Mouse (Mus musculus) small intestine, adult 2 months (tissue): Measurements from ENCODE around the gene Fat3. TPM values are rescaled to one million over a fixed set of nuclear protein-coding genes. Genes with fewer than 3 reads are reported as not detected.

Source experiments
- H3K27ac ChIP-seq: fragments of 200-500 bp; 2 replicates; pipeline ENCODE4 v1.5.1; 2012; ENCODE audit warnings: low read depth, low read length, control low read depth, inconsistent platforms; ENCODE audit not compliant: insufficient read depth
- H3K27me3 ChIP-seq: fragments of 200-500 bp; 2 replicates; pipeline ENCODE4 v1.6.1; 2012; ENCODE audit warnings: mild to moderate bottlenecking, moderate library complexity, low read length, inconsistent platforms; ENCODE audit not compliant: control insufficient read depth, insufficient read depth
- H3K36me3 ChIP-seq: fragments of 200-500 bp; 2 replicates; pipeline ENCODE4 v1.6.1; 2012; ENCODE audit warnings: mild to moderate bottlenecking, low read length, control low read depth, inconsistent platforms; ENCODE audit not compliant: control insufficient read depth, insufficient read depth
- H3K4me1 ChIP-seq: fragments of 200-500 bp; 2 replicates; pipeline ENCODE4 v1.6.1; 2012; ENCODE audit warnings: low read length, inconsistent platforms, mixed read lengths; ENCODE audit not compliant: control insufficient read depth, insufficient read depth, insufficient read length
- H3K4me3 ChIP-seq: fragments of 200-500 bp; 2 replicates; pipeline ENCODE4 v1.5.1; 2012; ENCODE audit warnings: low read depth, mild to moderate bottlenecking, control low read depth, inconsistent platforms, low read length, moderate library complexity
- CTCF ChIP-seq: fragments of 200-500 bp; IDR thresholded peaks from 2 replicates; pipeline ENCODE4 v1.5.1; 2012; ENCODE audit warnings: low read depth, mild to moderate bottlenecking, control low read depth, inconsistent platforms, low read length, moderate library complexity, mixed read lengths; ENCODE audit not compliant: insufficient replicate concordance, insufficient read length; ENCODE audit errors: extremely low read depth
- POLR2A ChIP-seq: fragments of 200-500 bp; IDR thresholded peaks from 2 replicates; pipeline ENCODE4 v1.6.1; 2012; ENCODE audit warnings: low read depth, mild to moderate bottlenecking, control low read depth, inconsistent platforms, low read length, moderate library complexity
- WGBS: fragments of 180-500 bp; shearing (Covaris S2); methylation state at CpG from one replicate; pipeline ENCODE4 v1.1.7; 2018; 5-methylcytosine and 5-hydroxymethylcytosine counted together
- polyA plus RNA-seq: library from polyadenylated mRNA; depleted of rRNA; stranded (reverse); fragments of >200 nt; gene quantifications from 2 replicates; pipeline ENCODE4 v1.2.3, GENCODE M21; 2012

Fat3 gene
- polyA plus RNA-seq, 1 experiment: 0.20 TPM

GRCm38 (mm10) chr9:16014115-16014514 lies 487.0 kb downstream of the Fat3 start:
- no peak for TF ChIP-seq POLR2A
- TF ChIP-seq CTCF: no peak
- Histone ChIP-seq H3K36me3 (no peaks in the 10 kb centered on the region), H3K27me3 (no peaks in the 10 kb centered on the region), H3K27ac (no peak overlapping the region), H3K4me1 (no peaks in the 10 kb centered on the region), H3K4me3 (no peak overlapping the region)
- WGBS: 68% methylated on average over 2 of the region's 2 CpGs

GRCm38 (mm10) chr9:16011382-16011781 lies 489.7 kb downstream of the Fat3 start:
- WGBS: 91% methylated on average over 3 of the region's 3 CpGs
- no peak for TF ChIP-seq POLR2A
- TF ChIP-seq CTCF: no peak
- H3K4me1 ChIP-seq: no peaks in the 10 kb centered on the region
- H3K27ac ChIP-seq: no peak overlapping the region
- H3K4me3 ChIP-seq: no peak overlapping the region
- no peaks in the 10 kb centered on the region for H3K27me3 ChIP-seq
- H3K36me3 ChIP-seq: no peaks in the 10 kb centered on the region

- no peaks in the 10 kb centered on the region for H3K36me3 ChIP-seq
- TF ChIP-seq CTCF (no peak), POLR2A (no peak)
- no peak overlapping the region for H3K27ac ChIP-seq
- H3K27me3 ChIP-seq: no peaks in the 10 kb centered on the region
- no peak overlapping the region for H3K4me3 ChIP-seq
- H3K4me1 ChIP-seq: no peaks in the 10 kb centered on the region
- WGBS: 83% methylated on average over 5 of the region's 5 CpGs
Observed at GRCm38 (mm10) chr9:16007516-16007915, 493.6 kb downstream of the Fat3 start.

GRCm38 (mm10) chr9:16002991-16003390 lies 498.1 kb downstream of the Fat3 start:
- no peak overlapping the region for H3K27ac ChIP-seq
- no peaks in the 10 kb centered on the region for H3K4me1 ChIP-seq
- H3K4me3 ChIP-seq: no peak overlapping the region
- no peaks in the 10 kb centered on the region for H3K36me3 ChIP-seq
- H3K27me3 ChIP-seq: no peaks in the 10 kb centered on the region
- TF ChIP-seq CTCF: no peak
- TF ChIP-seq POLR2A: no peak
- 78% methylated on average over 1 of the region's 1 CpGs for WGBS

GRCm38 (mm10) chr9:15994762-15995161 lies 506.3 kb downstream of the Fat3 start:
- TF ChIP-seq CTCF: no peak
- no peak for TF ChIP-seq POLR2A

GRCm38 (mm10) chr9:15994177-15994576 lies 506.9 kb downstream of the Fat3 start:
- Histone ChIP-seq H3K27me3 (no peaks in the 10 kb centered on the region), H3K4me1 (no peaks in the 10 kb centered on the region), H3K4me3 (no peak overlapping the region), H3K27ac (no peak overlapping the region), H3K36me3 (no peaks in the 10 kb centered on the region)
- WGBS: 83% methylated on average over 4 of the region's 4 CpGs
- no peak for TF ChIP-seq CTCF
- TF ChIP-seq POLR2A: no peak

More at GRCm38 (mm10) chr9:15994762-15995161, 506.3 kb downstream of the Fat3 start:
- no peaks in the 10 kb centered on the region for H3K27me3 ChIP-seq
- no peaks in the 10 kb centered on the region for H3K36me3 ChIP-seq
- no peak overlapping the region for H3K27ac ChIP-seq
- 80% methylated on average over 7 of the region's 7 CpGs for WGBS
- H3K4me3 ChIP-seq: no peak overlapping the region
- no peaks in the 10 kb centered on the region for H3K4me1 ChIP-seq

- H3K27ac ChIP-seq: no peak overlapping the region
- WGBS: 72% methylated on average over 7 of the region's 7 CpGs
Observed at GRCm38 (mm10) chr9:15992158-15992846, 508.8 kb downstream of the Fat3 start.

GRCm38 (mm10) chr9:15978317-15978716 lies 522.8 kb downstream of the Fat3 start:
- no peaks in the 10 kb centered on the region for H3K36me3 ChIP-seq
- no peak overlapping the region for H3K27ac ChIP-seq
- TF ChIP-seq CTCF (no peak), POLR2A (no peak)
- no peak overlapping the region for H3K4me3 ChIP-seq
- 89% methylated on average over 14 of the region's 14 CpGs for WGBS
- H3K27me3 ChIP-seq: no peaks in the 10 kb centered on the region
- H3K4me1 ChIP-seq: no peaks in the 10 kb centered on the region

More at GRCm38 (mm10) chr9:15992158-15992846, 508.8 kb downstream of the Fat3 start:
- no peaks in the 10 kb centered on the region for H3K27me3 ChIP-seq
- H3K4me3 ChIP-seq: no peak overlapping the region
- H3K36me3 ChIP-seq: no peaks in the 10 kb centered on the region
- TF ChIP-seq POLR2A: no peak
- no peak for TF ChIP-seq CTCF
- no peaks in the 10 kb centered on the region for H3K4me1 ChIP-seq
